Mouse (Mus musculus): ENCODE data around the gene Oxct1.

- TF ChIP-seq POLR2A (IDR thresholded peaks at IDR 0.05; ENCODE audit: control insufficient read depth, extremely low read depth, insufficient read depth, low read length, poor library complexity), result no peak
- TF ChIP-seq CTCF (IDR thresholded peaks at IDR 0.05; ENCODE audit: borderline replicate concordance, control insufficient read depth, extremely low read depth, insufficient read depth, low read length, poor library complexity), result no peak
Observed at GRCm38 (mm10) chr15:4063574-4063973, 37.4 kb downstream of the Oxct1 start.

Measured in thymus, adult 2 months (tissue).